Mouse (Mus musculus) G1E (cell line): Measurements from ENCODE around the gene Ccl25. TPM values are rescaled to one million over a fixed set of nuclear protein-coding genes. Genes with fewer than 3 reads are reported as not detected.

Experiments used
- ATAC-seq: 2 replicates; pipeline ENCODE4 v1.8.0; 2016; ENCODE audit warnings: mild to moderate bottlenecking; ENCODE audit not compliant: insufficient number of reproducible peaks, poor library complexity, low FRiP score, severe bottlenecking; ENCODE audit errors: extremely low read depth
- DNase-seq: peaks from one replicate; pipeline ENCODE4 v3.0.0; 2012; ENCODE audit warnings: low spot score
- H3K27me3 ChIP-seq: 2 replicates; pipeline ENCODE4 v1.6.1; 2012; ENCODE audit warnings: mild to moderate bottlenecking, low read length, inconsistent platforms; ENCODE audit not compliant: insufficient read depth
- H3K36me3 ChIP-seq: replicated peaks from 2 replicates; pipeline ENCODE3; 2012; ENCODE audit warnings: mild to moderate bottlenecking, inconsistent platforms
- H3K4me1 ChIP-seq: 2 replicates; pipeline ENCODE4 v1.6.1; 2012; ENCODE audit warnings: low read depth, low read length, inconsistent platforms, mixed read lengths; ENCODE audit not compliant: insufficient read depth
- H3K4me3 ChIP-seq: 2 replicates; pipeline ENCODE4 v1.5.1; 2012; ENCODE audit warnings: low read depth, mild to moderate bottlenecking, inconsistent platforms, low read length, moderate library complexity, mixed read lengths
- H3K9me3 ChIP-seq: replicated peaks from 2 replicates; pipeline ENCODE4 v1.6.1; 2012; ENCODE audit warnings: inconsistent platforms
- CTCF ChIP-seq: IDR thresholded peaks from 2 replicates; pipeline ENCODE4 v1.5.1; 2012; ENCODE audit warnings: low read depth, low read length, inconsistent platforms, mixed read lengths
- GATA1 ChIP-seq: IDR thresholded peaks from 2 replicates; pipeline ENCODE4 v1.6.1; 2012; ENCODE audit warnings: borderline replicate concordance, low read length, inconsistent platforms, mixed read lengths
- GATA2 ChIP-seq: IDR thresholded peaks from 2 replicates; pipeline ENCODE4 v1.6.1; 2012; ENCODE audit warnings: low read depth, low read length, inconsistent platforms, borderline replicate concordance
- POLR2AphosphoS5 ChIP-seq: IDR thresholded peaks from 2 replicates; pipeline ENCODE4 v1.6.1; 2012; ENCODE audit warnings: low read depth, low read length, inconsistent platforms; ENCODE audit not compliant: insufficient replicate concordance
- TAL1 ChIP-seq: conservative IDR thresholded peaks from 2 replicates; pipeline ENCODE4 v1.6.1; 2012; ENCODE audit warnings: low read depth, low read length, inconsistent platforms, mixed read lengths
- polyA plus RNA-seq: library from polyadenylated mRNA; stranded (reverse); fragments of >175 nt; gene quantifications from 2 replicates; pipeline ENCODE4 v1.2.3, GENCODE M21; 2012
- total RNA-seq, 2 experiments: library from RNA; stranded (forward) in 1 of 2; stranded (reverse) in 1 of 2; fragments of 200-1000 nt in 1 of 2; fragments of >200 nt in 1 of 2; fragmentation: Nextera tagmentation in 1 of 2; gene quantifications; 2 replicates each; pipeline ENCODE4 v1.2.3; 2014 to 2017

The Ccl25 gene
- total and polyA plus RNA-seq, 3 experiments = 1.9 to 69.3 (median 16.0) TPM

GRCm38 (mm10) chr8:4366189-4366588 lies 41.2 kb downstream of the Ccl25 start:
- Histone ChIP-seq H3K4me3 (no peak overlapping the region), H3K9me3 (no peaks in the 10 kb centered on the region), H3K4me1 (no peaks in the 10 kb centered on the region), H3K36me3 (no peaks in the 10 kb centered on the region), H3K27me3 (peaks cover 8% of the 10 kb centered on the region)
- ATAC-seq = no peak
- no peak for TF ChIP-seq CTCF
- TF ChIP-seq POLR2AphosphoS5 = no peak
- TF ChIP-seq GATA2 = no peak
- no peak for TF ChIP-seq GATA1
- no peak for TF ChIP-seq TAL1
- no peak for DNase-seq

GRCm38 (mm10) chr8:4367808-4368207 lies 42.8 kb downstream of the Ccl25 start:
- Histone ChIP-seq H3K36me3 (no peaks in the 10 kb centered on the region), H3K27me3 (peaks cover 4% of the 10 kb centered on the region; the same call in 1 of the 2 replicates), H3K4me1 (no peaks in the 10 kb centered on the region), H3K9me3 (no peaks in the 10 kb centered on the region), H3K4me3 (no peak overlapping the region)
- no peak for ATAC-seq
- no peak for TF ChIP-seq CTCF
- no peak for TF ChIP-seq GATA2
- TF ChIP-seq POLR2AphosphoS5 = no peak
- TF ChIP-seq GATA1 = no peak
- no peak for TF ChIP-seq TAL1
- no peak for DNase-seq

GRCm38 (mm10) chr8:4368470-4368869 lies 43.5 kb downstream of the Ccl25 start:
- DNase-seq = no peak
- no peaks in the 10 kb centered on the region for H3K4me1 ChIP-seq
- no peaks in the 10 kb centered on the region for H3K36me3 ChIP-seq
- TF ChIP-seq GATA2 (no peak), POLR2AphosphoS5 (no peak), TAL1 (no peak), GATA1 (no peak), CTCF (no peak)
- H3K9me3 ChIP-seq = no peaks in the 10 kb centered on the region
- ATAC-seq = no peak
- H3K4me3 ChIP-seq = no peak overlapping the region
- peaks cover 4% of the 10 kb centered on the region; the same call in 1 of the 2 replicates for H3K27me3 ChIP-seq

GRCm38 (mm10) chr8:4370078-4370477 lies 45.1 kb downstream of the Ccl25 start:
- Histone ChIP-seq H3K36me3 (no peaks in the 10 kb centered on the region), H3K4me1 (no peaks in the 10 kb centered on the region), H3K27me3 (peaks cover 4% of the 10 kb centered on the region; the same call in 1 of the 2 replicates), H3K4me3 (no peak overlapping the region), H3K9me3 (no peaks in the 10 kb centered on the region)
- no peak for TF ChIP-seq GATA2
- TF ChIP-seq CTCF = 0 out of 2 replicates have a peak, but pooled peaks have one; percentile 8
- ATAC-seq (peak; percentile 57; the same call in 1 of the 2 replicates), DNase-seq (peak; percentile 15)

GRCm38 (mm10) chr8:4372657-4373056 lies 47.6 kb downstream of the Ccl25 start:
- Histone ChIP-seq H3K9me3 (no peaks in the 10 kb centered on the region), H3K36me3 (no peaks in the 10 kb centered on the region), H3K4me3 (no peak overlapping the region), H3K27me3 (peaks cover 4% of the 10 kb centered on the region; the same call in 1 of the 2 replicates), H3K4me1 (no peaks in the 10 kb centered on the region)
- no peak for ATAC-seq
- no peak for TF ChIP-seq GATA1
- TF ChIP-seq GATA2 = no peak
- TF ChIP-seq TAL1 = no peak
- no peak for TF ChIP-seq POLR2AphosphoS5
- no peak for TF ChIP-seq CTCF
- DNase-seq = no peak

- no peak overlapping the region for H3K4me3 ChIP-seq
- TF ChIP-seq GATA2 (no peak), TAL1 (no peak), POLR2AphosphoS5 (no peak), GATA1 (no peak), CTCF (no peak)
- ATAC-seq (no peak), DNase-seq (no peak)
- H3K36me3 ChIP-seq = no peaks in the 10 kb centered on the region
- H3K27me3 ChIP-seq = no peaks in the 10 kb centered on the region
- no peaks in the 10 kb centered on the region for H3K9me3 ChIP-seq
- no peaks in the 10 kb centered on the region for H3K4me1 ChIP-seq
Observed at GRCm38 (mm10) chr8:4401442-4401841, 76.4 kb downstream of the Ccl25 start.
